Mouse (Mus musculus) heart, embryonic 16.5 days (tissue): ENCODE results near the gene Ndc1. TPM values are rescaled to one million over a fixed set of nuclear protein-coding genes. Genes with fewer than 3 reads are reported as not detected.
"Not testable (repeated sequence)": the region's sequence is repeated elsewhere in the genome, so short reads cannot be mapped to it uniquely, and the experiment has no call there.

Experiments
- ATAC-seq: fragments of 200-750 bp; cut with Nextera tagmentation; replicated peaks from 2 replicates; pipeline ENCODE4 v1.8.0; 2017; ENCODE audit warnings: moderate number of reproducible peaks; ENCODE audit not compliant: insufficient read depth, low FRiP score; ENCODE audit errors: extremely low read depth
- H3K27ac ChIP-seq: fragments of 300-500 bp; sonication (generic); 2 replicates; pipeline ENCODE4 v1.5.1; 2014; ENCODE audit warnings: mild to moderate bottlenecking, low read length, control low read depth, moderate library complexity
- H3K27me3 ChIP-seq: fragments of 300-500 bp; sonication (generic); 2 replicates; pipeline ENCODE4 v1.6.1; 2014; ENCODE audit warnings: low read length, mixed read lengths; ENCODE audit not compliant: control insufficient read depth, insufficient read depth
- H3K36me3 ChIP-seq: fragments of 300-500 bp; sonication (generic); 2 replicates; pipeline ENCODE4 v1.6.1; 2014; ENCODE audit not compliant: control insufficient read depth, insufficient read depth
- H3K4me1 ChIP-seq: fragments of 300-500 bp; sonication (generic); 2 replicates; pipeline ENCODE4 v1.6.1; 2014; ENCODE audit warnings: low read length, mixed read lengths; ENCODE audit not compliant: control insufficient read depth, insufficient read depth
- H3K4me2 ChIP-seq: fragments of 300-500 bp; sonication (generic); 2 replicates; pipeline ENCODE4 v1.6.1; 2014; ENCODE audit warnings: low read depth, mild to moderate bottlenecking, control low read depth, low read length
- H3K4me3 ChIP-seq: fragments of 300-500 bp; sonication (generic); 2 replicates; pipeline ENCODE4 v1.5.1; 2014; ENCODE audit warnings: mild to moderate bottlenecking, control low read depth, low read length
- H3K9ac ChIP-seq: fragments of 300-500 bp; sonication (generic); 2 replicates; pipeline ENCODE4 v1.6.1; 2014; ENCODE audit warnings: low read length, control low read depth
- H3K9me3 ChIP-seq: fragments of 300-500 bp; sonication (generic); replicated peaks from 2 replicates; pipeline ENCODE4 v1.6.1; 2016; ENCODE audit warnings: low read length; ENCODE audit not compliant: control insufficient read depth
- WGBS: fragments of 180-500 bp; shearing (Covaris S2); extraction: QIAGEN DNeasy Blood & Tissue Kit; methylation state at CpG from one replicate; pipeline ENCODE4 v1.1.7; 2014; 5-methylcytosine and 5-hydroxymethylcytosine counted together
- polyA plus RNA-seq: library from polyadenylated mRNA; unstranded; fragments of >200 nt; fragmentation: Nextera tagmentation; extraction: Ambion mirVana; gene quantifications from 2 replicates; pipeline ENCODE4 v1.2.1, GENCODE M21; 2015

The Ndc1 gene
- polyA plus RNA-seq, 1 experiment from 2014 or later = 23.4 TPM

DNA sequence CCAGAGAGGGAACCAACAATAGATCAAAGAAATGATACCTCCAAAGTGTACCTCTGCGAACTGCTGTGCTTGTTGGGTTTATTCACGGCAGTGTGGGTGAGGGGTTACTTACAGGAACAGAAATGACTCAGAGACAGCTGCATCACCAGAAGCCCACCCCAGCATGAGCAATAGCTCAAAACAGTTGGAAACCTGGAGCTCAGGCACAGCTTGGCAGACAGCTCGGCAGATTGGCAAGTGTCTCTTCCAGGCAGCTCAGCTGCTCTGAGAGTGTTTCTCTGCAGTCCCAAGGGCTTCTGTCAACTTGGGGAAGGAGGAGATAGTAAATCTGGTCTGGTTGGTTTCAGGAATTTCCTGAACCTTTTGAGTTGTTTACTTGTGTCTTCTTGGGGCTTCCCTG lies 9.1 kb upstream of the Ndc1 start:
- 89% methylated on average over 3 of the region's 3 CpGs for WGBS
- Histone ChIP-seq H3K36me3 (peaks cover 4% of the 10 kb centered on the region), H3K27ac (no peak overlapping the region), H3K4me3 (no peak overlapping the region), H3K9ac (no peak overlapping the region), H3K9me3 (no peaks in the 10 kb centered on the region), H3K27me3 (no peaks in the 10 kb centered on the region), H3K4me1 (no peaks in the 10 kb centered on the region), H3K4me2 (no peak overlapping the region)
- no peak for ATAC-seq

GRCm38 (mm10) chr4:107360457-107361145 lies 7.0 kb upstream of the Ndc1 start:
- no peak for ATAC-seq
- no peaks in the 10 kb centered on the region for H3K4me1 ChIP-seq
- H3K4me2 ChIP-seq = no peak overlapping the region
- H3K27me3 ChIP-seq = no peaks in the 10 kb centered on the region
- no peaks in the 10 kb centered on the region for H3K9me3 ChIP-seq
- 80% methylated on average over 7 of the region's 7 CpGs for WGBS
- no peak overlapping the region for H3K9ac ChIP-seq
- no peak overlapping the region for H3K27ac ChIP-seq
- no peak overlapping the region for H3K4me3 ChIP-seq
- peaks cover 4% of the 10 kb centered on the region for H3K36me3 ChIP-seq

GRCm38 (mm10) chr4:107362755-107363154 lies 4.8 kb upstream of the Ndc1 start:
- ATAC-seq = no peak
- 65% methylated on average over 4 of the region's 4 CpGs for WGBS
- H3K4me2 ChIP-seq = no peak overlapping the region
- H3K4me3 ChIP-seq = no peak overlapping the region
- no peaks in the 10 kb centered on the region for H3K27me3 ChIP-seq
- no peak overlapping the region for H3K27ac ChIP-seq
- H3K9me3 ChIP-seq = no peaks in the 10 kb centered on the region
- H3K36me3 ChIP-seq = peaks cover 4% of the 10 kb centered on the region
- no peak overlapping the region for H3K9ac ChIP-seq
- no peaks in the 10 kb centered on the region for H3K4me1 ChIP-seq

GRCm38 (mm10) chr4:107363573-107363972 lies 4.0 kb upstream of the Ndc1 start:
- H3K27ac ChIP-seq = no peak overlapping the region
- H3K27me3 ChIP-seq = no peaks in the 10 kb centered on the region
- H3K4me1 ChIP-seq = peaks cover 3% of the 10 kb centered on the region
- no peak overlapping the region for H3K9ac ChIP-seq
- 70% methylated on average over 6 of the region's 6 CpGs for WGBS
- no peak overlapping the region for H3K4me2 ChIP-seq
- peaks cover under 1% of the 10 kb centered on the region for H3K36me3 ChIP-seq
- no peak overlapping the region for H3K4me3 ChIP-seq
- H3K9me3 ChIP-seq = no peaks in the 10 kb centered on the region
- ATAC-seq = no peak

- no peaks in the 10 kb centered on the region for H3K9me3 ChIP-seq
- 79% methylated on average over 5 of the region's 5 CpGs for WGBS
- no peaks in the 10 kb centered on the region for H3K27me3 ChIP-seq
- no peak overlapping the region for H3K9ac ChIP-seq
- H3K4me3 ChIP-seq = no peak overlapping the region
- H3K4me1 ChIP-seq = peaks cover 8% of the 10 kb centered on the region
- H3K27ac ChIP-seq = no peak overlapping the region
- H3K4me2 ChIP-seq = no peak overlapping the region
- no peaks in the 10 kb centered on the region for H3K36me3 ChIP-seq
- no peak for ATAC-seq
These were observed 3.4 kb upstream of the Ndc1 start for GRCm38 (mm10) chr4:107364190-107364639.

DNA sequence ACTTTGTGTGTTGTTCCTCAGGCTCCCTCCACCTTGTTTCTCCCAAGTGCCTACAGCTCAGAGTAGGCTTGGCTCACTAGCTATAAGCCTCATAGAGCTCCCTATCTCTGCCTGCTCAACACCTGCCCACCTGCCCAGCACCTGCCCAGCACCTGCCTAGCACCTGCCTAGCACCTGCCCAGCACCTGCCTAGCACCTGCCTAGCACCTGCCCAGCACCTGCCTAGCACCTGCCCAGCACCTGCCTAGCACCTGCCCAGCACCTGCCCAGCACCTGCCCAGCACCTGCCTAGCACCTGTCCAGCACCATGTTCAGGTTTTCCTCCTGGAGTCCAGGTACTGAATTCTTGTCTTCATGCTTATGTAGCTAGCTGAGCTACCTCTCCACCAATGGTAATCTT lies 1.2 kb upstream of the Ndc1 start:
- not testable (repeated sequence) for H3K4me2 ChIP-seq, ATAC-seq, H3K36me3 ChIP-seq

DNA sequence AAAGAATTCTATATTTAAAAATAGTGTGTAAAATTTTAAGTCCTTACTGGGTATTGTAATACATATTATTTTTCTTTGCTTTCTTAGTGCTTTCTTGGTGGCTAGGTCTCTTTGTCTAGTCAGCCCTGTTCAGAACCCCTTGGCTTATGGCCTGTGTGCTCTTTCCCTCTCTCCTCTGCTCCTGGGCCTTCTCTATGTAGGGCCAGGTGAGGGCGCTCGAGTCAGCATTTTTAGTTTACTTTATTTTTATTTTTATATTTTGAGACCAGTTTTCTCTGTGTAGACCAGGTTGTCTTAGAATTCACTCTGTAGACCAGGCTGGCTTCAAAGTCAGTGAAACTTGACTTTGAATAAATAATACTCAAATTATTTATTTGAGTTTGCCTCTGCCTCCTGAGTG lies 4.7 kb downstream of the Ndc1 start:
- H3K9ac ChIP-seq = no peak overlapping the region
- no peak overlapping the region for H3K4me2 ChIP-seq
- H3K27me3 ChIP-seq = no peaks in the 10 kb centered on the region
- ATAC-seq = no peak
- no peak overlapping the region for H3K4me3 ChIP-seq
- WGBS = 47% methylated on average over 2 of the region's 2 CpGs
- H3K9me3 ChIP-seq = no peaks in the 10 kb centered on the region
- H3K36me3 ChIP-seq = peaks cover 24% of the 10 kb centered on the region
- H3K27ac ChIP-seq = no peak overlapping the region
- peaks cover 19% of the 10 kb centered on the region for H3K4me1 ChIP-seq

More for the DNA sequence above, 1.2 kb upstream of the Ndc1 start:
- not testable (repeated sequence) for H3K9ac ChIP-seq, H3K4me1 ChIP-seq, H3K27ac ChIP-seq, H3K9me3 ChIP-seq, H3K27me3 ChIP-seq, H3K4me3 ChIP-seq

DNA sequence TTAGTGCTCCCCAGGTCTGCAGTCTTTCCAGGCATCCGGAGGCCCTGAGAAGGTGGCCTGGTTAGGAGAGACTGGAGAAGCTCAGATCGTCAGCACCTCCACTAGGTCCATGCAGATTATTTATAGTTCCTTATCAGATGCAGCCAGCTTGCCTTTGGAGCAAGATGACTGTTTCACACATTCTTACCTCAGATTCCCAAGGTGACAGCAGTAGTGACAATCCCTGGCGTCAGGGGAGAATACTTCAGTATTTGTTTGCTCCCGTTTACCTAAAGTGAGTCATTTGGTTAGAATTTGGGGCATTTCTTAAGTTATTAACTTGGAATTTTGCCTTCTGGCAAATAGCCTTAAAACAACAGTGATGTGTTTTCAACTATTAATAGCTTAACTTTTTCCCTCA lies 7.1 kb downstream of the Ndc1 start:
- Histone ChIP-seq H3K9me3 (no peaks in the 10 kb centered on the region), H3K36me3 (peaks cover 29% of the 10 kb centered on the region), H3K4me1 (peaks cover 11% of the 10 kb centered on the region), H3K4me2 (no peak overlapping the region), H3K27me3 (no peaks in the 10 kb centered on the region), H3K4me3 (no peak overlapping the region), H3K27ac (no peak overlapping the region), H3K9ac (no peak overlapping the region)
- WGBS = 26% methylated on average over 4 of the region's 4 CpGs
- ATAC-seq = no peak

DNA sequence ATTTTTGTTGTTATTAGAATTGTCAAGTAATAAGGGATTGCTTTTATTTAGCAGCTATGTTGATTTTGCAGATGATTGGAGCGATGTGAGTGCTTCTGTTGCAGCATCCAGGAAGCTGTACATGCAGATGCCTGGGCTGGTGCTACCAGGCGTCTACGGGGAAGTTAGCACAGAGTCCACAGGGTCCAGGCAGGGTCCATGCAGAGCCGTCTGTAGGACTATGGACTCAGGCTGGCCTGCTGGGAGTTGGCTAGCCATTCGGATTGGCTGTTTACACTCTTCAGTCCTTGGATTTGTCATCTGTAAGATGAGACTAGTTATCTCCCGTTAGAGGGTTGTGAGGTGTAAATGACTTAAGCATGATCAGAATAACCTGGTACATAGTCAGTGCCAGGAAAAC lies 11.4 kb downstream of the Ndc1 start:
- Histone ChIP-seq H3K4me3 (no peak overlapping the region), H3K9me3 (no peaks in the 10 kb centered on the region), H3K36me3 (peaks cover 39% of the 10 kb centered on the region), H3K9ac (no peak overlapping the region), H3K27me3 (no peaks in the 10 kb centered on the region), H3K27ac (no peak overlapping the region), H3K4me2 (no peak overlapping the region), H3K4me1 (peaks cover 11% of the 10 kb centered on the region)
- ATAC-seq = no peak
- 80% methylated on average over 6 of the region's 6 CpGs for whole genome bisulfite sequencing
